Mouse (Mus musculus): ENCODE measurements around the gene Omp. TPM values are rescaled to one million over a fixed set of nuclear protein-coding genes. Genes with fewer than 3 reads are reported as not detected.

Gene Omp
- polyA plus RNA-seq, 1 experiment from 2014 or later: not detected

GRCm38 (mm10) chr7:98162239-98162638, 16.9 kb upstream of the Omp start:
- H3K27ac ChIP-seq (replicated peaks): no peak overlapping the region

GRCm38 (mm10) chr7:98160041-98160740, 14.9 kb upstream of the Omp start:
- 61% methylated on average over 8 of the region's 8 CpGs for WGBS
- peaks cover 75% of the 10 kb centered on the region for H3K4me1 ChIP-seq
- H3K27me3 ChIP-seq (replicated peaks; ENCODE audit: low read depth, poor library complexity, severe bottlenecking): no peaks in the 10 kb centered on the region; the same call in 1 of the 2 replicates
- H3K27ac ChIP-seq (replicated peaks): peak overlapping the region; percentile 70
- H3K36me3 ChIP-seq (replicated peaks): no peaks in the 10 kb centered on the region
- no peak overlapping the region for H3K4me3 ChIP-seq
- H3K9me3 ChIP-seq: no peaks in the 10 kb centered on the region
- no peak for DNase-seq (ENCODE audit: low spot score)

More at GRCm38 (mm10) chr7:98162239-98162638, 16.9 kb upstream of the Omp start:
- Histone ChIP-seq H3K36me3 (replicated peaks) (no peaks in the 10 kb centered on the region), H3K9me3 (no peaks in the 10 kb centered on the region), H3K27me3 (replicated peaks; ENCODE audit: low read depth, poor library complexity, severe bottlenecking) (no peaks in the 10 kb centered on the region), H3K4me3 (no peak overlapping the region), H3K4me1 (peaks cover 65% of the 10 kb centered on the region)
- no peak for DNase-seq (ENCODE audit: low spot score)
- WGBS: 75% methylated on average over 6 of the region's 6 CpGs

GRCm38 (mm10) chr7:98158481-98158880, 13.2 kb upstream of the Omp start:
- peak; percentile 50 for DNase-seq (ENCODE audit: low spot score)
- Histone ChIP-seq H3K9me3 (no peaks in the 10 kb centered on the region), H3K4me3 (no peak overlapping the region), H3K36me3 (replicated peaks) (no peaks in the 10 kb centered on the region), H3K27ac (replicated peaks) (no peak overlapping the region), H3K27me3 (replicated peaks; ENCODE audit: low read depth, poor library complexity, severe bottlenecking) (no peaks in the 10 kb centered on the region; the same call in 1 of the 2 replicates), H3K4me1 (peaks cover 68% of the 10 kb centered on the region)
- WGBS: 48% methylated on average over 8 of the region's 8 CpGs

- H3K4me3 ChIP-seq: no peak overlapping the region
- no peak for DNase-seq (ENCODE audit: low spot score)
- H3K9me3 ChIP-seq: no peaks in the 10 kb centered on the region
- H3K27me3 ChIP-seq (replicated peaks; ENCODE audit: low read depth, poor library complexity, severe bottlenecking): no peaks in the 10 kb centered on the region; the same call in 1 of the 2 replicates
- H3K27ac ChIP-seq (replicated peaks): no peak overlapping the region
- no peaks in the 10 kb centered on the region for H3K36me3 ChIP-seq (replicated peaks)
- peaks cover 68% of the 10 kb centered on the region for H3K4me1 ChIP-seq
- WGBS: 62% methylated on average over 5 of the region's 5 CpGs
Observed at GRCm38 (mm10) chr7:98157636-98158332, 12.5 kb upstream of the Omp start.

GRCm38 (mm10) chr7:98156280-98156665, 11.0 kb upstream of the Omp start:
- Histone ChIP-seq H3K9me3 (no peaks in the 10 kb centered on the region), H3K36me3 (replicated peaks) (no peaks in the 10 kb centered on the region), H3K27ac (replicated peaks) (peak overlapping the region; percentile 54; the same call in 1 of the 2 replicates), H3K4me1 (peaks cover 69% of the 10 kb centered on the region), H3K27me3 (replicated peaks; ENCODE audit: low read depth, poor library complexity, severe bottlenecking) (peaks cover 12% of the 10 kb centered on the region; the same call in 1 of the 2 replicates), H3K4me3 (no peak overlapping the region)
- DNase-seq (ENCODE audit: low spot score): no peak
- WGBS: 66% methylated on average over 3 of the region's 3 CpGs

- Histone ChIP-seq H3K36me3 (replicated peaks) (no peaks in the 10 kb centered on the region), H3K4me1 (peaks cover 69% of the 10 kb centered on the region), H3K27ac (replicated peaks) (peak overlapping the region; percentile 2; the same call in 1 of the 2 replicates), H3K4me3 (no peak overlapping the region), H3K9me3 (no peaks in the 10 kb centered on the region), H3K27me3 (replicated peaks; ENCODE audit: low read depth, poor library complexity, severe bottlenecking) (peaks cover 12% of the 10 kb centered on the region; the same call in 1 of the 2 replicates)
- 25% methylated on average over 8 of the region's 8 CpGs for WGBS
- peak; percentile 70 for DNase-seq (ENCODE audit: low spot score)
Observed at GRCm38 (mm10) chr7:98155546-98156279, 10.4 kb upstream of the Omp start.

GRCm38 (mm10) chr7:98153892-98154291, 8.6 kb upstream of the Omp start:
- no peaks in the 10 kb centered on the region for H3K36me3 ChIP-seq (replicated peaks)
- no peak overlapping the region for H3K4me3 ChIP-seq
- DNase-seq (ENCODE audit: low spot score): no peak
- no peak overlapping the region for H3K27ac ChIP-seq (replicated peaks)
- 83% methylated on average over 5 of the region's 5 CpGs for WGBS
- H3K27me3 ChIP-seq (replicated peaks; ENCODE audit: low read depth, poor library complexity, severe bottlenecking): peaks cover 12% of the 10 kb centered on the region; the same call in 1 of the 2 replicates
- H3K4me1 ChIP-seq: peaks cover 68% of the 10 kb centered on the region
- no peaks in the 10 kb centered on the region for H3K9me3 ChIP-seq

GRCm38 (mm10) chr7:98153345-98153744, 8.0 kb upstream of the Omp start:
- Histone ChIP-seq H3K36me3 (replicated peaks) (no peaks in the 10 kb centered on the region), H3K9me3 (no peaks in the 10 kb centered on the region), H3K4me1 (peaks cover 66% of the 10 kb centered on the region), H3K27me3 (replicated peaks; ENCODE audit: low read depth, poor library complexity, severe bottlenecking) (peaks cover 12% of the 10 kb centered on the region; the same call in 1 of the 2 replicates), H3K27ac (replicated peaks) (no peak overlapping the region), H3K4me3 (no peak overlapping the region)
- WGBS: 42% methylated on average over 3 of the region's 3 CpGs
- no peak for DNase-seq (ENCODE audit: low spot score)

- no peak overlapping the region for H3K27ac ChIP-seq (replicated peaks)
- no peaks in the 10 kb centered on the region for H3K9me3 ChIP-seq
- 53% methylated on average over 8 of the region's 8 CpGs for WGBS
Observed at GRCm38 (mm10) chr7:98152400-98152799, 7.1 kb upstream of the Omp start.

GRCm38 (mm10) chr7:98150525-98150924, 5.2 kb upstream of the Omp start:
- Histone ChIP-seq H3K9me3 (no peaks in the 10 kb centered on the region), H3K4me3 (no peak overlapping the region), H3K27me3 (replicated peaks; ENCODE audit: low read depth, poor library complexity, severe bottlenecking) (0 out of 2 replicates have a peak, but pooled peaks cover 12% of the 10 kb centered on the region), H3K27ac (replicated peaks) (peak overlapping the region; percentile 8; the same call in 1 of the 2 replicates), H3K4me1 (peaks cover 59% of the 10 kb centered on the region), H3K36me3 (replicated peaks) (no peaks in the 10 kb centered on the region)
- DNase-seq (ENCODE audit: low spot score): no peak
- WGBS: 44% methylated on average over 5 of the region's 5 CpGs

More at GRCm38 (mm10) chr7:98152400-98152799, 7.1 kb upstream of the Omp start:
- Histone ChIP-seq H3K36me3 (replicated peaks) (no peaks in the 10 kb centered on the region), H3K4me1 (peaks cover 69% of the 10 kb centered on the region), H3K4me3 (no peak overlapping the region), H3K27me3 (replicated peaks; ENCODE audit: low read depth, poor library complexity, severe bottlenecking) (peaks cover 12% of the 10 kb centered on the region; the same call in 1 of the 2 replicates)
- DNase-seq (ENCODE audit: low spot score): no peak

GRCm38 (mm10) chr7:98149802-98150201, 4.5 kb upstream of the Omp start:
- peaks cover 56% of the 10 kb centered on the region for H3K4me1 ChIP-seq
- DNase-seq (ENCODE audit: low spot score): peak; percentile 46
- no peaks in the 10 kb centered on the region for H3K36me3 ChIP-seq (replicated peaks)
- peaks cover 12% of the 10 kb centered on the region; the same call in 1 of the 2 replicates for H3K27me3 ChIP-seq (replicated peaks; ENCODE audit: low read depth, poor library complexity, severe bottlenecking)
- H3K27ac ChIP-seq (replicated peaks): peak overlapping the region; percentile 8; the same call in 1 of the 2 replicates
- H3K4me3 ChIP-seq: no peak overlapping the region
- no peaks in the 10 kb centered on the region for H3K9me3 ChIP-seq
- WGBS: 19% methylated on average over 3 of the region's 3 CpGs

GRCm38 (mm10) chr7:98148721-98149407, 3.6 kb upstream of the Omp start:
- Histone ChIP-seq H3K4me1 (peaks cover 57% of the 10 kb centered on the region), H3K27me3 (replicated peaks; ENCODE audit: low read depth, poor library complexity, severe bottlenecking) (peaks cover 12% of the 10 kb centered on the region; the same call in 1 of the 2 replicates), H3K9me3 (no peaks in the 10 kb centered on the region), H3K4me3 (no peak overlapping the region), H3K36me3 (replicated peaks) (no peaks in the 10 kb centered on the region), H3K27ac (replicated peaks) (no peak overlapping the region)
- no peak for DNase-seq (ENCODE audit: low spot score)
- WGBS: 66% methylated on average over 10 of the region's 10 CpGs

Data from embryonic facial prominence, embryonic 10.5 days (tissue).